Mouse (Mus musculus) olfactory bulb, adult 2 months (tissue): Measurements from ENCODE around the gene Micall1. TPM values are rescaled to one million over a fixed set of nuclear protein-coding genes. Genes with fewer than 3 reads are reported as not detected.

Experiments used
- H3K27ac ChIP-seq: fragments of 200-500 bp; 2 replicates; pipeline ENCODE4 v1.5.1; 2012; ENCODE audit warnings: low read depth, low read length; ENCODE audit not compliant: insufficient read depth
- H3K4me1 ChIP-seq: fragments of 200-500 bp; 2 replicates; pipeline ENCODE4 v1.6.1; 2012; ENCODE audit warnings: low read length; ENCODE audit not compliant: control insufficient read depth, insufficient read depth
- H3K4me3 ChIP-seq: fragments of 200-500 bp; 2 replicates; pipeline ENCODE4 v1.5.1; 2012; ENCODE audit warnings: mild to moderate bottlenecking, low read depth, low read length, moderate library complexity; ENCODE audit not compliant: insufficient read depth
- CTCF ChIP-seq: fragments of 200-500 bp; IDR thresholded peaks from 2 replicates; pipeline ENCODE4 v1.5.1; 2012; ENCODE audit warnings: low read depth, mild to moderate bottlenecking, low read length, moderate library complexity; ENCODE audit not compliant: insufficient read depth
- POLR2A ChIP-seq: fragments of 200-500 bp; IDR thresholded peaks from 2 replicates; pipeline ENCODE4 v1.6.1; 2012; ENCODE audit warnings: mild to moderate bottlenecking, low read depth, low read length, moderate library complexity; ENCODE audit not compliant: insufficient read depth
- WGBS: fragments of 180-500 bp; shearing (Covaris S2); methylation state at CpG from one replicate; pipeline ENCODE4 v1.1.7; 2018; 5-methylcytosine and 5-hydroxymethylcytosine counted together
- polyA plus RNA-seq: library from polyadenylated mRNA; stranded (reverse); fragments of >200 nt; gene quantifications from 2 replicates; pipeline ENCODE4 v1.2.4, GENCODE M21; 2012; ENCODE audit warnings: low replicate concordance; ENCODE audit not compliant: missing spikeins, insufficient read depth, insufficient read length

Gene Micall1
- polyA plus RNA-seq, 1 experiment = not detected

GRCm38 (mm10) chr15:79134496-79135270, 26.0 kb downstream of the Micall1 start:
- TF ChIP-seq POLR2A = no peak
- TF ChIP-seq CTCF = no peak
- no peak overlapping the region for H3K27ac ChIP-seq
- peaks cover 3% of the 10 kb centered on the region; the same call in 1 of the 2 replicates for H3K4me1 ChIP-seq
- no peak overlapping the region for H3K4me3 ChIP-seq
- whole genome bisulfite sequencing = 86% methylated on average over 9 of the region's 9 CpGs

DNA sequence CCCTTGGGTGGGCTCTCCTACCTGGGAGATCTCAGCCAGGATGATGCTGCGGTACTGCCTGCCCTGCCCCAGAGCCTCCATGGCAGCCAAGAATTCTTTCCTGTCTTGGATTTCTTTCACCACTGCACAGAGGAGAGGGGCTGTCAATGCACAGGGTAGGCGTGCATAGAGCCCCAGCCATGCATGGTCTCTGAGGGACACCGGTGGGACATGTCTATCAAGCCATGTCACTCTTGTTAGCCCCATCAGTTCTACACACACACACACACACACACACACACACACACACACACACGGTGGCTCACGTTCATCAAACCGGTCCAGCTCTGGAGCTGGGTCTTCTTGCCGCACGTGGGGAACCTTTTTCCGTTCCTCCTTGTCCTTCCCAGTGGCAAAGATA, 26.6 kb downstream of the Micall1 start:
- H3K27ac ChIP-seq = no peak overlapping the region
- WGBS = 69% methylated on average over 9 of the region's 9 CpGs
- no peak for TF ChIP-seq CTCF
- TF ChIP-seq POLR2A = no peak
- H3K4me3 ChIP-seq = no peak overlapping the region
- H3K4me1 ChIP-seq = peaks cover 3% of the 10 kb centered on the region; the same call in 1 of the 2 replicates

- H3K27ac ChIP-seq = no peak overlapping the region
- no peak overlapping the region for H3K4me3 ChIP-seq
- peaks cover 3% of the 10 kb centered on the region; the same call in 1 of the 2 replicates for H3K4me1 ChIP-seq
- WGBS = 48% methylated on average over 11 of the region's 11 CpGs
- TF ChIP-seq POLR2A (no peak), CTCF (no peak)
Measured at GRCm38 (mm10) chr15:79135783-79136575, 27.3 kb downstream of the Micall1 start.

DNA sequence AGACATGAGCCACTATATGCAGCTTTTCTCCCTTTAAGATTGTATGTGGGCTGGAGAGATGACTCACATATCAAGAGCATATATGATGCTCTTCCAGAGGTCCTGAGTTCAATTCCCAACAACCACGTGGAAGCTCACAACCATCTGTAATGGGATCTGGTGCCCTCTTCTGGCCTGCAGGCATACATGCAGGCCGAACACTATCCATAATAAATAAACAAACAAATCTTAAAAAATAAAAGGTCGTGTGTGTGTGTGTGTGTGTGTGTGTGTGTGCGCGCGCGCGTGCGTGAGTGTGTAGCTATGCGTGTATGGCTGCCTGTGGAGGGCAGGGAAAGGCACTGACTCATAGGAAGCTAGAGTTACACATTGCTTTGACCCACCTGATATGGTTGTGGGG, 30.9 kb downstream of the Micall1 start:
- WGBS = 57% methylated on average over 10 of the region's 10 CpGs
- H3K4me1 ChIP-seq = peaks cover 6% of the 10 kb centered on the region; the same call in 1 of the 2 replicates
- H3K4me3 ChIP-seq = no peak overlapping the region
- no peak overlapping the region for H3K27ac ChIP-seq
- TF ChIP-seq CTCF (no peak), POLR2A (no peak)

DNA sequence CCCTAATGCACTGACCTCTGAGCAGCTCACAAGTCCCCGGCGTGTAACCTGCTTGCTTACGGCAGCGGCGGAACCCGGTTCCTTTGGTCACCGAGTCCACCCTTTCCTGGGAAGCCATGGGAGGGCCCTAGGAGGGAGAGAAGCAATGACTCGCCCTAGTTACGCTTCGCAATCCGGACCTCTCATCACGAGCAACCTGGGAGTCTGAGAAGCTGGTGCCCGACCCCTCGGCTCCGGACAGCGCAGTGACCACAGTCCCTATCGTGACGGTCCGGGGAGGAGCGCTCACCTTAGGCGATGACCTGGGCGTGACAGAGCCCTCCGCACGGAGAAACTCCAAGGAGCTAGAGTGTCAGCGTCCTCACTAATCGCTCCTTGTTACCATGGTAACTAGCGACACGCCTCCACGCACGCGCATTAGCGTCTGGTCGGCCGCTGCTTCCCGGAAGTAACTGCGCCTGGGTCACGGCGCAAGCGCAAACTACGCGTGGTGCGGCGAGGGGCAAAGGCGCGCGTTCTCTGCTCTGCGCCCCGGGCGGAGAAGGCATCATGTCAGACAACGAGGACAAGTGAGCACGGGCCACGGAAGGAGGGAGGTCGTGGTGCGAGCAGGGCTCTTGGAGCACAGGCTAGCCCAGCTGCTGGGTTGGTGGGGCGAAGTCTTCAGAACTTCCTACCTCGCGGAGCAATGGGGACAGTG, 32.3 kb downstream of the Micall1 start, which contains the start of the genes Polr2f and 1700088E04Rik:
Gene Polr2f, plus strand, starts transcription at position 144 of the 700 bp plus-strand sequence.
Gene 1700088E04Rik, minus strand, starts transcription at position 388 of the 700 bp plus-strand sequence.
- under 1% methylated on average over 57 of the region's 57 CpGs for WGBS
- peak; percentile 91 for TF ChIP-seq POLR2A
- TF ChIP-seq CTCF = no peak
- Histone ChIP-seq H3K4me3 (peak within 1 kb of the TSS; percentile 69), H3K27ac (no peak within 1 kb of the TSS), H3K4me1 (peaks cover 6% of the 10 kb centered on the region; the same call in 1 of the 2 replicates)

DNA sequence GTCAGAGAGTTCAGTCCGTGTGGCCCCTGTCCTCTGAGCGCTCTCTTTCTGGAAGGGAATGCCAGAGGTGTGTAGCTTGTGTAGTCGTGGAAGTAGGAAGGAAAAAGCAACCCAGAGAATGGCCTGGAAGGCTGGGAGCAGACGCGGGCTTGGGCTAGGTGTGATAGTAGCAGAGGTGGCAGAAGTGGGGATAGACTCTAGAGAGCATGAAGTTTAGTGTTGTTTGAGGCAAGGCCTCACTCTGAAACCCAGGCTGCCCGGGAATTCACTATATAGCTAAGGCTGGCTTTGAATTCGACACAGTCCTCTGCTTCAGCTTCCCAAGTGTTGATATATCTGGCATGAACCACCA, 32.8 kb downstream of the Micall1 start:
- H3K4me1 ChIP-seq = peaks cover 6% of the 10 kb centered on the region; the same call in 1 of the 2 replicates
- TF ChIP-seq CTCF (no peak), POLR2A (no peak)
- no peak overlapping the region for H3K27ac ChIP-seq
- peak overlapping the region; percentile 69 for H3K4me3 ChIP-seq
- 0% methylated on average over 7 of the region's 7 CpGs for WGBS

GRCm38 (mm10) chr15:79143316-79143715, 34.6 kb downstream of the Micall1 start:
- 87% methylated on average over 12 of the region's 12 CpGs for WGBS
- TF ChIP-seq CTCF (no peak), POLR2A (no peak)
- peaks cover 6% of the 10 kb centered on the region; the same call in 1 of the 2 replicates for H3K4me1 ChIP-seq
- H3K4me3 ChIP-seq = no peak overlapping the region
- no peak overlapping the region for H3K27ac ChIP-seq

DNA sequence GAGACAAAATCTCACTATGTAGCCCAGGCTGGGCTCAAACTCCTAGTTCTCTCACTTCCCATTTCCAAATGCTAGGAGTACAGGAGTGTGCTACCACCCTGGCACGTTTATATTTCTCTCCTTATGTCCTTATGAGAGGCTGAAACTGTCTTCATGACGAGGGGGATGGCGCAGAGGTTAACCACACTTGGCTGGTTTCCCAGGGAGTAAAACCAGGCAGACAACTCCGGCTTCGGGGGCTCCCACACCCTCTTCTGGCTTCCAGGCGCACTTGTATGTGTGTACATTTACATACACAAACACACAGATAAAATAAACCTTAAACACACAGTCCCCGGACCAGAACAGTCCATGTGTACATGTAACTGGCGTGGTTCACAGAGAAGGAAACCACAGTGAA, 35.3 kb downstream of the Micall1 start:
- Histone ChIP-seq H3K27ac (no peak overlapping the region), H3K4me3 (no peak overlapping the region), H3K4me1 (peaks cover 6% of the 10 kb centered on the region; the same call in 1 of the 2 replicates)
- 59% methylated on average over 8 of the region's 8 CpGs for WGBS
- TF ChIP-seq POLR2A (no peak), CTCF (no peak)
